Mouse (Mus musculus) lung, adult 2 months (tissue): ENCODE measurements around the gene Bpifb9a.
"Not testable (repeated sequence)": the region's sequence is repeated elsewhere in the genome, so short reads cannot be mapped to it uniquely, and the experiment has no call there.

Source experiments
- CTCF ChIP-seq: fragments of 200-500 bp; IDR thresholded peaks from 2 replicates; pipeline ENCODE4 v1.5.1; 2011; ENCODE audit warnings: mild to moderate bottlenecking, low read length, control low read depth; ENCODE audit not compliant: insufficient read depth
- POLR2A ChIP-seq: fragments of 200-500 bp; IDR thresholded peaks from 2 replicates; pipeline ENCODE4 v1.6.1; 2011; ENCODE audit warnings: low read depth, mild to moderate bottlenecking, control low read depth, low read length, borderline replicate concordance; ENCODE audit errors: extremely low read depth

- not testable (repeated sequence) for TF ChIP-seq CTCF, POLR2A
These were observed 47.0 kb downstream of the Bpifb9a start for GRCm38 (mm10) chr2:154304604-154305003.
